Mouse (Mus musculus) frontal cortex, postnatal 10 days (tissue): ENCODE results near the gene Hapln2.

Experiments
- DNase-seq, 2 experiments: peaks; one replicate each; pipeline ENCODE4 v3.0.0; 2022; ENCODE audit warnings: low spot score in 2 of 2, mixed read lengths in 1 of 2

The Hapln2 gene

DNA sequence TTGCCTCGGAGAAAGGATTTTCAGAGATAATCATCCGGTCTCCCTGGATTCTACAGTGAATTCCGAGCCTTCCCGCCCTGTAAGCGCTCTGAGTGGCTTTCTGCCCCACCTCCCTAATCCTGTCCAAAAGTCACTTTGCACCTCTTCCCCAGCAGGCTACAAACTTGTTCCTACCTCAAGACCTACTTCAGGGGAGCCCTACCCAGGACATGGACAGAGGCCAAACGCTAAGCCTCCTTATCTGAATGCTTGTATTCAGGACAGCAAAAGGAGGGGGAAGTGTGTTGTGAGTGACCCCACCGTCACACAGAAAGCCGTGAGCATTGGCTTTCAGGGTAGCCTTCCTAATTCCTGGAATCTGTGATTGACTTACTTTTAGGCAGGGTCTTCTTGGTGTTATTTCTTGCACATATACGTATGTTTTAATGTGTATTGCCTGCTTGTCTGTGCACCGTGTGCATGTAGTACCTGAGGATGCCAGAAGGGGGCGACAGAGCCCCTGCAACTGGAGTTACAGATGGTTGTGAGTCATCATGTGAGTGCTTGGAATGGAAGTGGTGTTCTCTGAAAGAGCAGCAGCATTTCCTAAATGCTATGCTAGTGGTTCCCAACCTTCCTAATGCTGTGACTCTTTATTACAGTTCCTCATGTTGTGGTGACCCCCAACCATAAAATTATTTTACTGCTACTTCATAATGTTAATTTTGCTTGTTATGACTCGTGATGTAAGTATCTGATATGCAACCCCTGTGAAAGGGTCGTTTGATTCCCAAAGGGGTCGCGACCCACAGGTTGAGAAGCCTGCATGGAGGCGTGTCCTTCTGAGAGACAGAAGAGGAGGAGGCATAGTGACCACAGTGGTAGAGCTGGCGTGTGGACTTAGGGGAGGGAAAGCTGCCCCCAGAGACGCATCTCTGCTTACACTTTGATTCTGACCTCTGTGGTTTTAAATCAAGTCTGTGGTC lies 21.3 kb downstream of the Hapln2 start:
- no peak for DNase-seq

DNA sequence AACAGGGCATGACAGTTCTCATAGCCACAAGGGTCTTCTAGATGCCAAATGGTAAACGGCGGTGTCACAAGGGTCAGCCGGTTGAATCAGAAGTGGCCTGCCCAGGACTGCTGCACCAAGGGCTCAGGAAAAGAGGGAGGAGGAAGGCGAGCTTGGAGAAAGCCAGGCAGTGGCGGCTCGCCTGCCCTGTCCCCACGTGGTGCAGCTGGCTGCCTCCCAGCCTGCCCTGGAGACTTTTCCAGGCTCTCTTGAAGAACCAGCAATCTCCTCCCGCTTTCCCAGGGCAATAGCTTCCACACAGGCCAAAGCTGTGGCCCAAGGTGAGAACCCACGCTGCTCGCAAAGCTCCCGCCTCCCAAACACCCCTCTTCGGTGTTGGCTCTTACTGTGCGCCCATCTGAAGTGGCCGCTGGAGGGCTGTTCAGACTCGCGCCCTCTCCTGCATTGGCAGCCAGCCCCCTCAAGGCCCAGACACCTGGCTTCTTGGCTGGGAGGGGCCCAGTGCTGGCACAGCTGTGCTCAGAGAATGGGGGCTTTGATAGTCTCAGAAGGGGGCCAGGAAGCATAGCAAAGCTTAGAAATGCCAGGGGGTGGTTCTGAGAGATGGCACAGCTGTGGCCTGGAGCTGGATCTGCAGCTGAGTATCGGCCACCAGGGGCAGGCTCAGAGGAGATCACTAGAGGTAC lies 24.9 kb downstream of the Hapln2 start:
- no peak for DNase-seq

DNA sequence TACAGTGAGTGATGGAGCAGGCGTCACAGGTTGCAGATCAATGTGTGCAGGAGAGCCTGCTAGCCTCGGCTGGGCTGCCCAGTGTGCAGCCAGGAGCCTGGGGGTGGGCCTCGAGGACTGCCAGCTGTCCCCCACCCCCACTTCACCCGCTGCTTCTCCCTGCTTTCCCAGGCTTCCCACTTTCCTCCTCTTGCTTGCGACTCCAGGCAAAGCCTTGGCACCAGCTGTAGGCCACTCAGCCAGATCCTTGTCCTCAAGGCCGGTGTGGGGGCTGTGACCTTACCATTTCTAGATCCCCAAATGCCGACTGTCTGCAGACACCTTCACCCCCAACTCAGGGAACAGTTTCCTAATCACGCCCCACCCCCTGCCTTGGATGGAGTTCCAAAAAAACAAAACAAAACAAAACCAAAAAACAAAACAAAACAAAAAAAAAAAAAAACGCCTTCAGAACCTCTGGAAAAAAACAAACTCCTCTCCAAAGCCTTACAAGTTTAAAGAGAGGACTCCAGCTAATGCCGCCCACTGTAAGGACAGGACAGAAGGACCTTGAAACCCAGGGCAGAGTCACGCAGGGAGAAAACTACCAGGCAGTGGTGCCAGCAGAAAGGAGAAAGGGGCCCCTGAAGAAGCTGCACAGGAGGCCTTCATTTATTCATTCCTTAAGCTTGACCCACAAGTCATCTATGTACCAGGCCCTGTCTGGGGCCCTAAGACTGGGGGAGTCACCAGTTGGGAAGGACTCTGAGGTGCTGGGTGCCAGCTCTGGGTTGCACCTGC lies 26.4 kb downstream of the Hapln2 start:
- DNase-seq = no peak

DNA sequence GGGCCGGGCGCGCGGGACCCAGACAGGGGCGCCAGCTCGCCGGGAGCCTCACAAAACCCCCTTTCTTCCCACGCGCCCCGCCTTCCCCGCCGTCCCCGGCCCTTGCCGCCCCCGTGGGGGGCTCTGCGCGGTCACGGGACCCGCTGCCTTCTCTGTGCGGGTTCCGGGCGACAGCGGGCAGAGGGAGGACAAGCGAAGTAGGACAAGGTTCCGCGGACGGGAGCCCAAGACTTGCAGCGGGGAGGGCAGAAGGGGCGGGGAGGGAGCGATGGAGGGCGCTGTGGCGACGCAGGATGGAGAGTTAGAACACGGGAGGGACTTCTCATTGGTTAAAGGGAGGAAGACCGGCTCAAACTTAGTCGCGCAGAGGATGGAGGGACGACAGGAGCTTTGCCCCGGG lies 27.2 kb downstream of the Hapln2 start, which contains the start of gene Bcan:
Bcan (minus strand) TSS at position 50 of the 400 bp plus-strand sequence.
- DNase-seq = peak; percentile 66 to 68

DNA sequence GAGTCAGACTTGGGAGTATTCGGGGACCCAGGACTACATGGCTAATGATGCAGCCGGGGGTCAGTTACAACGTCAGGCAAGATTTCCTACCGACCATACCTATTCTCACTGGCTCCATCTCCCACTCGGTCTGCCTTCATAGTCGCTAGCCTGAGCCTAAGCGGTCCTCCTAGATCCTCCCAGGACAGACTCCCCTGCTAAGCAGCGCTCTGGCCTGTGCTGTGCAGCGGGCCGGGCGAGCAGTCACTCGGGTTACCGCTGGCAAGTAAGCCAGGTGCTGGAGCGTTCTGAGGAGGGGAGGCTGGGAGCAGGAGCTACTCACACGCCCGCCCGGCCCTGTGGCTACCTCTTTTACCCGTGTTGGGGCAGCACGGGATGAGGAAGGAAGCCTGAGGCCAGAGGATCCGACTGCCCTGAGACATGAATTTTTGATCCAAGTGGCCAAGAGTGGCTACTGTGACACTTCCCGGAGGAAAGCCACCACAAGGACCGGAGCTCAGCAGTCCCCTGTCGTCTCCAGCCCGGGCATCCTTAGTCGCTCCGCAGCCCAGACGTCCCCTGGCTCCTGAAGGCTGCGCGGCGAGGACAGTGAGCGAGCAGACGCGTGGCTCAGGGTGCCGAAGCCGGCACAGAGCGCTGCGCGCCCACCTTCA lies 28.0 kb downstream of the Hapln2 start:
- no peak for DNase-seq

DNA sequence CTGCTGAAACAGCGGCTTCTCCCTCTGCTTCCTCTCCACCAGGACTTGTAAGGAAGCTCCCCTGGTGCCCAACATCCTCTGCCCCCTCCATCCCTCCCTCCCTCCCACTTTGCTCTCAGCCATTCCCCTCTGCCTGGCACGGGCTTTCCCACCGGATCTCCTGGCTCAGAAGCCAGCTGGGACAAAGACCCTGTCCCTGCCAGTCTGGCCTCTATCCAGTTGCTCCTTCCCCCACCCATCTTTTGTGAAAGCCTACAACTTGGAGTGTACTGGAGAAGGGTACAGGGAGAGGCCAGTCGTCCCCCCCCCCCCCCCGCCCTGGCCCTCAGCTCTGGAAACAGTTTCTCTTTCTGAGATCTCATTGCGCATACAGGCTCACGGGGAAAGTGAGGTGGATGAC lies 28.6 kb downstream of the Hapln2 start:
- peak; percentile 68 to 80 for DNase-seq

DNA sequence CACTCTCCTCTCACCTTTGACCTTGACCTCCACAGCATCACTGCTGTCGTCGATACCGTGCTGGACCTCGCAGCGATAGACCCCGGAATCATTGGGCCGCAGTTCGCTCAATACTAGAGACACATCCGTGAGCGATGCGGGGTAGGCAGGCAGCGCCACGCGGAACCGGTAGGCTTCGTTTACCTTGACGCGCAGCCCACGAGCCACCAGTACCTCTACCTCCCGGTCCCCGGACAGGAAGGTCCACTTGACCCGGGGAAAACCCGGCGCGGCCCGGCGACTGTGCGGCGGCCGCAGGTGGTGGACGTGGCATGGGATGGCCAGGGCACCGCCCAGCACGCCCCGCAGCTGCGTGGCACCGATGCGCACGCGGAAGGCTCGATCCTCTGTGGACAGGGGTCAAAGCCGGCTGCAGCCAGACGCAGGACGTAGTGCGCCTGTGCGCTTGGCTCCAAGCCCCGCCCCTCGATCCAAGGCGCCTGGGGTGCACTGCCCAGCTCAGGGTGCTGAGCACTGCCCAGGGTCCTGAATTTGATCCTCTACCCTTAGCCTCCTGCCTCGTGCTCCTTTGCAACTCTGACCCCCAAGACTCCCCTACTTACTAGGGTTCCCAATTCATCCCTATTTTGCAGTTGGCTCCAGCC lies 30.3 kb downstream of the Hapln2 start:
- no peak for DNase-seq

DNA sequence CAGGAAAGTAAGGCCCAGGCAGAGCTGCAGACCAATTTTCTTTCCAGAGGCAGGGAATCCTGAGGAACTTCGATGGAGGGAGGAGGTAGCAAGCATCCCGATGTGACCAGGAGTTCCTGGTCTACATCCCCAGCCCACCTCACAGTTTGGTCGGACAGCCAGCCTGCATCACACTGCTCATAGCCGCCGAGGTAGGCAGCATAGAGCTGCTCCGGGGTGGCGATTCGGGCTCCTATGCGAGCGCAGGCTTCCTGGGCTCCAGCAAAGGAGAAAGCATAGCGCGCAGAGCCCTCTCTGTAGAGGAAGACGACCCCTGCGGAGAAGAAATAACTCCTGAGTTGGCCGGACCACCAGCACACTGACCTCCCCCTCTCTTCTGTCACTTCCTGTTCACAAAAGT lies 31.0 kb downstream of the Hapln2 start:
- DNase-seq = no peak

DNA sequence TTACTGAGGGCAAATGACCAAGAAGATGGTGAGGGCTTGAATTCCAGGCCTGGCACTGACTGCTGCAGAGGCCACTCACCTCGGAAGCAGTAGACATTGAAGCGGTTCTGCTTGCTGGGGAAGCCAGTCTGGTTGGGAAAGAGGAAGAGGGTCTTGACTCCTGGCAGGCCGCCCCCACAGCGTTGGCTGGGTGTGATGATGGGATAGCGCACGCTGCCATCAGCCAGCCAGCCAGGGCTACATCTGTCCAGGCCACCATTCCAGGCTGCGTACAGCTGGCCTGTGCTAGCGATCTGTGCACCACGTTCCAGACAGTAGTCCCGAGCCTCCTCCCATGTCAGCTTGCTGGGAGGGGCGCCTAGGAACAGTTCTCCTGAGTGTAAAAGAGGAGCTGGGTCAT lies 32.1 kb downstream of the Hapln2 start:
- DNase-seq = no peak

DNA sequence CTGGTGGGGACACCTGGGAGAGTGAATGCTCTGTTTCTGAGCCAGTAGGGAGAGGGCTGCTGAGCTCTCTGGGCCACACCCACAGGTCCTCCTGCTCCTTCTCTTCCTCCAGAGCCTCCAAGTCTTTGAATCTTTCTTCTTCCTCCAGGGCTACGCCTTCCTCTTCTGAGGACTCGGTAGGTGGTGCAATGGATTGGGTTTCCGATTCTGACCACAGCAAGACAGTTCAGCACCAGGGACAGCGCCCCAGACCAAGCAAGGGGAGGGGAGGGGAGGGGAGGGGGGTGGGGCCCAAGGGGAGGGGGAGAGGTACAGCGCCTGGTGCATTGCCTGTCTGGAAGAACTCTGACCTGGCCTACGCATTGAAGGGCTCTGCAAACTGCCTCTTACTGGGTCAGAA lies 33.9 kb downstream of the Hapln2 start:
- DNase-seq = no peak

DNA sequence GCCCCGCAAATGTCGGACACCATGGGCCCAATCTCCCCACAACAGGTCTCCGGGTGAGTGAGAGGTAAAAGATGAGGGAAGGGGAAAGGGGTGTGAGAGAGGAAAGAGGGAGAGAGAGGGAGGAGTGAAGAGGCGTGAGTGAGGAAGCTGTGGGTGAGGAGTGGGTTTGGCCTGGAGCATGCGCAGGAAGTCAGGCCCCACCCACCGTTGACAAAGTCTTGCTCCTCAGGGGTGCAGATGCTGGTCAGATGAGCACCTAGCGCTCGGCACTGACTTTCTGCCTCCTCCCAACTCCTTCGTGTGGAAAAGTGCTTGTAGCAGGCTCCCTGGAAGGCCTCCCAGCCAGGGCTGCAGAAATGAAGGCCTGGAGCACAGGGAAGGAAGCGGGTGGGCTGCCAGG lies 37.4 kb downstream of the Hapln2 start:
- DNase-seq = peak in 1 of 2 experiments; percentile 4

DNA sequence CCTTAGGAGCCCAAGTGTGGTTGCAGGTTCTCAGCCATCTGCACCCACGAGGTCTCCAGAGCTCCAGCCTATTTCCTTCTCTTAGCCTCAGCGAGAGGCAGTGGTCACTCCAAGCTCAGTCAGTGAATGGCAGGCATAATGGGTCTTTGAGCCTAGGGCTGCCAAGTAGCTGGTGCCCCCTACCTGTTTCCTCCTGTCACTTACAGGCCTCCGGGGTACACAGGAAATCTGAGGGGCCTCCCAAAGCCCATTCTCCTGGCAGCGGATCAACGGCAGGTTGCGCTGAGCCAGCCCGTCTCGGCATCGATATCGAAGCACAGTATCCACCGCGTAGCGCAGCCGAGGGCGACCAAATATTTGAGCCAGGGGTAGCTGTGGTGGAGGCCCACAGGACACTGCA lies 39.3 kb downstream of the Hapln2 start:
- DNase-seq = no peak

DNA sequence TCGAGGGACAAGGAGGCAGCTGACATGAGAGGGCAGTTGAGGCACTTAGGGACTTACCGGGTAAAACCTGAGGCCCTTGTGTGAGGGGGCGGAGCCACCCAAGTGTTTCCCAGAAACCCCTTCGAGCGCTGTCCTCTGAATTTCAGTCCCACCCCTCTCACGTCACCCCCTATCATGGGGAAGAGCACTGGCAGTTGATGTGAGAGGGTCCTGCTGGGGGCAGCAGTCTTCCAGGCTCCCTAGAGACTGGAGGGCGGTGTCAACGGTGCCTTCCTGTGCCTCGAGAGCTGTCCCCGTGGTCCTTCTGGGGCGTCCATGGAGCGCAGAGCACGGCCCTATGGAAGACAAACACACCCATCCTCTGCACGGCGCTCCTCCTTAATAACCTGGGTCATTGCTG lies 39.8 kb downstream of the Hapln2 start:
- peak in 1 of 2 experiments; percentile 64 for DNase-seq

DNA sequence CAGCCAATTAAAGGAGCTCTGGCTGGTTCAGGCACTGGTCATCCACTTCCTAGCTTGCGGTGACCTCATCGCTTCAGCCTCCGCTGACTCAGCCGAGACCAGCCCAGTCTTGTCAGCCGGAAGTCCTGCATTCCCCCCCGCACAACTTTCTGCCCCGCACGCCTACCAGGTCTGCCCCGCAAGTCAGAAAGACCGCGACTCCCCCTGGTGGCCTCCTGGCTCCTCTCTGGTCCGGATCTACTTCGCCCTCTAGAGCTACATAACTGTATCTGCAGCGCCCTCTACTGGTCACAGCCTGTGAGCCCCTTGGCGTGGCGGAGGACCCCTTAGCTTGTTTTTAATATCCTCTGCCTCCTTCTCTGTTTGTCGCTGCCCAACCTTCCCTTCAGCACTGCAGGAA lies 40.5 kb downstream of the Hapln2 start:
- DNase-seq = peak; percentile 88 to 93

DNA sequence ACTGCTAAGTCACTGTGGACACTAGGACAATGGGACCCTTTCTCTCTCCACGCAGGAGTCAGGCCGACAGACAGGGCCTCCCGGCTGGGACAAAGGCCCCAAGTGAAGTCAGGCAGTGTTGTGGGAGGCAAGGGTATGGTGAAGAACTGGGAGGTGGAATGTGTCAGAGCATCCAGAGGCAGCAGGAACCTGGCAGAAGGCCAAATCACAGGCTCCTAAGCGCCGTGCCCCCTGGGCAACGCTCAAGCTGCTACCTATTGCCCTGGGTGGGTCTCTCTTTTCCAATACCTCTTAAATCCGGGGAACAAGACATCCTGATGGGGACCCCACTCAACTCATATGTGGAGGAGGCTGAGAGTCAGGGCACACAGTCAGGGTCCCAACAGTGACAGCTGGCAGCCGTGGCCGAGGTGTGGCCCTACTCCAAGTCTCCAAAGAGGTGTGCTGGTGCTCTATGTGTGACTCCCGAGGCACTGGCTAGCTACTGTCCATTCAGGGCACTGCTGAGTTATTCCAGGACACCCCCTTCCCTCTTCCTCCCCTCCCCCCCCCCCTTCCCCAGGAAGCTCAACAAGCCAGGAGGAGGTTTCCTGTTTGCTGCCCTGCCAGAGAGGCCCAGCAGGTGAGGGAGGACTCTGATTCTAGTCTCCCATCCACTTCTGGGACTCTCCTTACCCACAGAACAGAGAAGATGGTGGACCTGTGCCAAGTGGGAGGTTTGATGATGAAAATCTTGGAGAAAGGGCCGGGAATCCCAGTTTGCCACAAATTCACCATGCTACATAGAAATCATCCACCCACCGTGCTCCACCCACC lies 41.7 kb downstream of the Hapln2 start:
- no peak for DNase-seq

DNA sequence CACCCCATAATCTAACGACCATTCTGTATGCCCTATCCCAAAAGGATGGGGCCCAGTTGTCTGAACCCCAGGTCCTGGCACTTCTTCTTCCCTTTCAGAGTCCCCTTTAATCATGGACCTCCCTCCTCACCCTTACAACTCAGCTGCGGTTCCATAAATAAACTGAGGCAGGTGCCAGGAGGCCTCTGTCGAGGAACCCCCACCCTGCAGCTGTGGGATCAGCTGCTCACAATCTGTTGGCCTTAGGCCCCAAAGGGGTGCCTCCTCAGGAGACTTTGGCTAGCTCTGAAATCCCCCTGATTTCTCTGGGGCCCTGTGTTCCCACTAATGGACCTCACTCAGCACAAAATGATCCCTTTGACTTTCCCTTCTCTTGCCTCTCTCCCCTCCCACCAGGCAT lies 43.3 kb downstream of the Hapln2 start:
- no peak for DNase-seq

DNA sequence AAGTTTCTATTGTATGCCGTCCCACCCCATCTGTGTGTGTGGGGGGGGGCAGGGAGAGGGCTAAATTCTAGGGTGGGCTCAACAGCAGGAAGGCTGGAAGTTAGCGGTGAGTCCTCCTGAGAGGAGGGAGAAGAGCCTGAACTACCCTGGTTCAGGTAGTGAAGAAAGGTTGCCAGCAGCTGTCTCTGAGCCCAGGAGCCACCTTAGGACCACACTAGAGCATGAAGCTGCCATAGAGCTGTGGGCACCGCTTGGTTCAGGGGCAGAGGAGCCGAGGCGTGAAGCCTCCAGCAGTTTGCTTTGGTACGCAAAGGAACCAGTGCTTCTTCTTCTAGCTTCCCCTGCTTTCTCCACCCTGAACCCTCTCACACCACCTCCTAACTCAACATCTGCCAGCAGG lies 43.8 kb downstream of the Hapln2 start:
- DNase-seq = no peak

DNA sequence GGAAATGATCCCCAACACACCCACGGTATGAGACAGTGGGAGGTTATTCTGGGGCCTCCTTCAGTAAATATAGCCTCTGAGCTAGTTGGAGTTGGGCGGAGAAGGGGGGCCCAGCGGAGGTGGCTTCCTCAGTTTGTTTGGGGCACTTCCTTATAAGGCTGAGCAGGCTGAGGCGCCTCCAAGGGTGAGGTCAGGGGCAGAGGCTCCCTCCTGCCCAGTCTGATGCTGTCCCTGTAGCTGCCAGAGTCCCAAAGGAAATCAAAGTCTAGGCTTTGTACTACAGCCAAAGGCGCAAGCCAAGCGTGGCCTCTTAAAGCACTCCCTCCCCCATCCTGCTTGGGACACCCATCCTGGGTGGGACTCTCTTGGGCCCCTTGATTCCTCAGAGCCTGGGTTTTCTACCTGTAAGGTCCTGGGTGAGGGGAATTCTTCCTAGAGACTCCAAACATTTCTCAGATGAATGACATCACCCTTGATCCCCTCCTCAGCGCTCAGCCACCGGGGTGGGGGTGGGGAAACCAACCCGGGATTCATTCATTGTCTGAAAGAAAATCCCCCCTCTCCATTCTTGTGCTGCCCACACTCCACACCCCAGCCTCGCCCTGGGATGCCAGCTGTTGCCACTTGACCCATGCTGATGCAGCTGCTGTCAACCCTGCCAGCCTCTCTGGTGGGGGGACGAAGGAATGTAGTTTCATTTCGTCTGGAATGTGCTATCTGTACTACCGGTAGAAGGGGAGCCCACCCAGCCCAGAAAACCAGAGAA lies 44.4 kb downstream of the Hapln2 start:
- peak in 1 of 2 experiments; percentile 6 for DNase-seq
